Comparison of ENCODE assay signal across 33 mouse cellular contexts in the genomic region with DNA sequence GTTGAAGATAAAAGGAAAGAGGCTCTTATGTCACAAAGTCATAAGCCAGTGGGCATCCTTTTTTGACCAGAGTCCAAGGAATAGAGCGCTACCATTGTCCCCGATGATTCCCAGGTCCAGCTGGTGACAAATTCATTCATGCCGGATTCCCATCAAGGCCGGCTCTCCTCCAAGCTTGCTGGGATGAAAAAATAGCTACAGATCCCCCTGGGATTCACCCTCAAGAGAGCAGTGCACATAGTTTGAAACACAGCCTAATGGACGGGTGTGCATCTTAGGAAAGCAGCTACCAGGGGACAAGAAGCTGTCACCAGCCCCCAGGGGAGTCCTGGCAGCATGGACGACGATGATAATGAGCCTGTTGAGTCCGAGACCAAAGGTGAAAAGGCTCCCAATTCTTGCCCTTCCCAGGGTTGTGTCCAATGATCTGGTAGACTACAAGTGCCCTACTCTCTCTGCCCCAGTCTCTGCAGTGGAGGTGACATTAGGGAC. TPM values are rescaled to one million over a fixed set of nuclear protein-coding genes. Genes with fewer than 3 reads are reported as not detected.
DNase-seq lines count a peak whose midpoint lies in the region; ATAC-seq and TF ChIP-seq lines count a peak whose summit lies in the region.
"Had no signal": no experiment of that assay in that cellular context is flagged by ENCODE, and none has a peak within 500 bp of the region (broad histone marks: within the 10 kb centered on the region; RNA-seq: fewer than 3 reads in every experiment).

Lrrc74a (plus strand) TSS at position 51 of the 492 bp plus-strand sequence.

- 86% methylated on average over 8 of the region's 8 CpGs for WGBS in midbrain, embryonic 11.5 days
- 91% methylated on average over 8 of the region's 8 CpGs for WGBS in midbrain, embryonic 10.5 days

- TF ChIP-seq CTCF in gastrocnemius, adult 2 months (IDR thresholded peaks at IDR 0.05) = no peak

- no peak within 1 kb of the TSS for H3K4me3 ChIP-seq in gastrocnemius, adult 2 months
- no peak within 1 kb of the TSS for H3K4me3 ChIP-seq in midbrain, embryonic 11.5 days (ENCODE audit: low read depth, low read length)
- no peak within 1 kb of the TSS for H3K4me3 ChIP-seq in midbrain, embryonic 10.5 days
- H3K4me3 ChIP-seq: embryonic facial prominence, embryonic 10.5 days; embryonic facial prominence, embryonic 13.5 days; erythroblast, embryonic 14.5 days; forebrain, embryonic 12.5 days; forebrain, embryonic 15.5 days; heart, embryonic 13.5 days; hindbrain, embryonic 10.5 days; hindbrain, embryonic 13.5 days; intestine, embryonic 15.5 days had no signal

- H3K9me3 ChIP-seq in midbrain, embryonic 11.5 days (ENCODE audit: control insufficient read depth, low read length) = no peaks in the 10 kb centered on the region
- no peaks in the 10 kb centered on the region for H3K9me3 ChIP-seq in midbrain, embryonic 10.5 days (replicated peaks)
- H3K9me3 ChIP-seq: embryonic facial prominence, embryonic 10.5 days; embryonic facial prominence, embryonic 13.5 days; forebrain, embryonic 12.5 days; forebrain, embryonic 15.5 days; heart, embryonic 13.5 days; hindbrain, embryonic 10.5 days; hindbrain, embryonic 13.5 days; intestine, embryonic 15.5 days had no signal

- ATAC-seq in midbrain, embryonic 11.5 days (ENCODE audit: low FRiP score) = no peak
- ATAC-seq: CD4-positive, CD25-positive, alpha-beta regulatory T cell, adult 4 months; forebrain, embryonic 15.5 days; hindbrain, embryonic 16.5 days; intestine, embryonic 15.5 days had no signal

- intact Hi-C loops in gastrocnemius, adult 2 months (cut with DNase I) = no loop called here
- intact Hi-C loops in heart, postnatal 36 days (cut with DNase I) = no loop called here

- H3K36me3 ChIP-seq in midbrain, embryonic 11.5 days (ENCODE audit: control insufficient read depth, insufficient read depth, low read length) = no peaks in the 10 kb centered on the region
- no peaks in the 10 kb centered on the region for H3K36me3 ChIP-seq in midbrain, embryonic 10.5 days
- H3K36me3 ChIP-seq: embryonic facial prominence, embryonic 10.5 days; embryonic facial prominence, embryonic 13.5 days; forebrain, embryonic 12.5 days; forebrain, embryonic 15.5 days; heart, embryonic 13.5 days; hindbrain, embryonic 10.5 days; hindbrain, embryonic 13.5 days; intestine, embryonic 15.5 days had no signal

- H3K27me3 ChIP-seq in midbrain, embryonic 11.5 days (ENCODE audit: control insufficient read depth, insufficient read depth, low read length) = no peaks in the 10 kb centered on the region
- H3K27me3 ChIP-seq in midbrain, embryonic 10.5 days (ENCODE audit: low read depth, poor library complexity, severe bottlenecking) = no peaks in the 10 kb centered on the region
- H3K27me3 ChIP-seq: embryonic facial prominence, embryonic 13.5 days; forebrain, embryonic 12.5 days; forebrain, embryonic 15.5 days; heart, embryonic 13.5 days; hindbrain, embryonic 13.5 days; intestine, embryonic 15.5 days had no signal

- no peak within 1 kb of the TSS for H3K4me2 ChIP-seq in midbrain, embryonic 11.5 days
- H3K4me2 ChIP-seq: embryonic facial prominence, embryonic 13.5 days; forebrain, embryonic 12.5 days; forebrain, embryonic 15.5 days; heart, embryonic 13.5 days; hindbrain, embryonic 13.5 days; intestine, embryonic 15.5 days had no signal

- H3K4me1 ChIP-seq in midbrain, embryonic 11.5 days (ENCODE audit: control insufficient read depth, insufficient read depth, low read length) = no peaks in the 10 kb centered on the region
- no peaks in the 10 kb centered on the region for H3K4me1 ChIP-seq in midbrain, embryonic 10.5 days
- H3K4me1 ChIP-seq: embryonic facial prominence, embryonic 10.5 days; embryonic facial prominence, embryonic 13.5 days; forebrain, embryonic 12.5 days; forebrain, embryonic 15.5 days; heart, embryonic 13.5 days; hindbrain, embryonic 10.5 days; hindbrain, embryonic 13.5 days; intestine, embryonic 15.5 days had no signal

- no peak for DNase-seq in gastrocnemius, adult 2 months
- DNase-seq in gastrocnemius, postnatal 4 days (ENCODE audit: low spot score in 2 of 2) = no peak
- peak; percentile 23 to 28 for DNase-seq in heart, adult 18-20 months
- no peak for DNase-seq in heart, postnatal 36 days
- peak; percentile 57 for DNase-seq in midbrain, embryonic 11.5 days (ENCODE audit: low spot score, missing footprints)
- no peak for DNase-seq in midbrain, embryonic 10.5 days (ENCODE audit: low spot score)
- DNase-seq: adrenal gland, adult 2 months; cerebellum, adult 11-12 months; cerebellum, adult 8-10 months; cerebellum, postnatal 10 days; cerebellum, postnatal 36 days; embryo, embryonic 11 days; gastrocnemius, postnatal 14 days; kidney, adult 11 months; kidney, adult 8-10 months had no signal

- H3K27ac ChIP-seq in gastrocnemius, adult 2 months = peak within 1 kb of the TSS; percentile 16; the same call in 1 of the 2 replicates
- H3K27ac ChIP-seq in midbrain, embryonic 11.5 days (ENCODE audit: low read depth, low read length) = no peak within 1 kb of the TSS
- H3K27ac ChIP-seq in midbrain, embryonic 10.5 days (replicated peaks) = no peak within 1 kb of the TSS
- H3K27ac ChIP-seq: embryonic facial prominence, embryonic 10.5 days; embryonic facial prominence, embryonic 13.5 days; forebrain, embryonic 12.5 days; forebrain, embryonic 15.5 days; heart, embryonic 13.5 days; hindbrain, embryonic 10.5 days; hindbrain, embryonic 13.5 days; intestine, embryonic 15.5 days had no signal

- H3K9ac ChIP-seq in midbrain, embryonic 11.5 days (ENCODE audit: low read length) = no peak within 1 kb of the TSS
- H3K9ac ChIP-seq: embryonic facial prominence, embryonic 13.5 days; forebrain, embryonic 12.5 days; forebrain, embryonic 15.5 days; heart, embryonic 13.5 days; hindbrain, embryonic 13.5 days; intestine, embryonic 15.5 days had no signal

RNA-seq across cellular contexts. Expression of gene Lrrc74a, which starts in this region (rescaled TPM):
- total RNA-seq in gastrocnemius, adult 2 months (2021) = not detected
- not detected for total RNA-seq in gastrocnemius, postnatal 4 days (2021)
- total RNA-seq in heart, adult 18-20 months (2021) = not detected
- total RNA-seq in heart, postnatal 36 days (2021) = not detected
- polyA plus RNA-seq in midbrain, embryonic 11.5 days (2014; fragmentation: Nextera tagmentation; extraction: Ambion mirVana) = not detected in 2 replicates
- not detected in 2 replicates for polyA plus RNA-seq in midbrain, embryonic 10.5 days (2016; fragmentation: Nextera tagmentation; extraction: Ambion mirVana)
- total RNA-seq: adrenal gland, adult 2 months; gastrocnemius, postnatal 14 days; granulocyte monocyte progenitor cell, adult 5-6 weeks; heart, postnatal 14 days; MEL had no signal
- polyA plus RNA-seq: adrenal gland, adult 2 months; brain, embryonic 14.5 days; C2C12; CD4-positive, CD25-positive, alpha-beta regulatory T cell, adult 4 months; cortical plate, adult 2 months; embryonic facial prominence, embryonic 10.5 days; embryonic facial prominence, embryonic 13.5 days; erythroblast, embryonic 14.5 days; forebrain, embryonic 12.5 days; forebrain, embryonic 15.5 days; heart, embryonic 13.5 days; heart, embryonic 16.5 days; hindbrain, embryonic 10.5 days; hindbrain, embryonic 13.5 days; hindbrain, embryonic 16.5 days; intestine, embryonic 15.5 days had no signal

Comparison
In these comparisons a context has a peak if more than half of its experiments do, and no peak if none do; other contexts are left out.
1. Peak in DNase-seq in heart, adult 18-20 months; RNA of the gene not detected or under 1 TPM.
2. Peak in DNase-seq in midbrain, embryonic 11.5 days; RNA of the gene not detected or under 1 TPM.